Mouse (Mus musculus) MEL (cell line): ENCODE results near the gene Unc13b. TPM values are rescaled to one million over a fixed set of nuclear protein-coding genes. Genes with fewer than 3 reads are reported as not detected.
A peak's percentile ranks its signal among the peaks of the same experiment; 100 is the strongest.

Experiments
- DNase-seq: peaks from one replicate; pipeline ENCODE4 v3.0.0; 2011; ENCODE audit warnings: low read depth, low spot score
- H3K27ac ChIP-seq: 2 replicates; pipeline ENCODE4 v1.5.1; 2012; ENCODE audit warnings: low read depth, mild to moderate bottlenecking, control low read depth, low read length, moderate library complexity; ENCODE audit not compliant: control insufficient read depth
- H3K27me3 ChIP-seq, 2 experiments: fragments of 150-350 bp in 1 of 2; sonication (generic) in 1 of 2; 2 replicates each; pipeline ENCODE4 v1.6.1; 2012; ENCODE audit warnings: low read length in 2 of 2, mild to moderate bottlenecking in 2 of 2, improper control_type of control experiment in 1 of 2, moderate library complexity in 1 of 2; ENCODE audit not compliant: insufficient read depth in 2 of 2, control insufficient read depth in 1 of 2
- H3K36me3 ChIP-seq, 2 experiments: 2 replicates each; pipeline ENCODE4 v1.6.1; 2012 to 2014; ENCODE audit warnings: low read length in 2 of 2, improper control_type of control experiment in 1 of 2, inconsistent platforms in 1 of 2, mild to moderate bottlenecking in 1 of 2; ENCODE audit not compliant: insufficient read depth in 2 of 2, control insufficient read depth in 1 of 2
- H3K4me1 ChIP-seq, 2 experiments: fragments of 150-350 bp in 1 of 2; sonication (generic) in 1 of 2; 2 replicates each; pipeline ENCODE4 v1.6.1; 2012; ENCODE audit warnings: low read length in 2 of 2, improper control_type of control experiment in 1 of 2, mild to moderate bottlenecking in 1 of 2; ENCODE audit not compliant: insufficient read depth in 2 of 2, control insufficient read depth in 1 of 2
- H3K4me3 ChIP-seq, 2 experiments: fragments of 150-350 bp in 1 of 2; sonication (generic) in 1 of 2; 2 replicates each; pipeline ENCODE4 v1.5.1; 2012; ENCODE audit warnings: low read depth in 2 of 2, low read length in 2 of 2, mild to moderate bottlenecking in 2 of 2, moderate library complexity in 2 of 2, control low read depth in 1 of 2, improper control_type of control experiment in 1 of 2; ENCODE audit not compliant: control insufficient read depth in 1 of 2, insufficient read depth in 1 of 2
- H3K79me2 ChIP-seq: 2 replicates; pipeline ENCODE4 v1.6.1; 2012; ENCODE audit warnings: mild to moderate bottlenecking, low read length, moderate library complexity; ENCODE audit not compliant: control insufficient read depth, poor library complexity, insufficient read depth
- H3K9ac ChIP-seq: 2 replicates; pipeline ENCODE4 v1.6.1; 2012; ENCODE audit warnings: low read depth, mild to moderate bottlenecking, control low read depth, low read length, moderate library complexity; ENCODE audit not compliant: control insufficient read depth, poor library complexity, severe bottlenecking
- H3K9me3 ChIP-seq: fragments of 150-350 bp; sonication (generic); replicated peaks from 2 replicates; pipeline ENCODE4 v1.6.1; 2012; ENCODE audit warnings: mild to moderate bottlenecking, low read length, improper control_type of control experiment, moderate library complexity; ENCODE audit not compliant: insufficient read depth
- CHD2 ChIP-seq: IDR thresholded peaks from 2 replicates; pipeline ENCODE4 v1.6.1; 2011; ENCODE audit warnings: low read length, improper control_type of control experiment
- E2F4 ChIP-seq: IDR thresholded peaks from 2 replicates; pipeline ENCODE4 v1.6.1; 2011; ENCODE audit warnings: low read depth, low read length, improper control_type of control experiment, borderline replicate concordance
- ELF1 ChIP-seq: IDR thresholded peaks from 2 replicates; pipeline ENCODE4 v1.6.1; 2014; ENCODE audit warnings: low read depth, mild to moderate bottlenecking, inconsistent platforms, low read length, improper control_type of control experiment, moderate library complexity
- EP300 ChIP-seq, 2 experiments: IDR thresholded peaks; 2 replicates each; pipeline ENCODE4 v1.6.1; 2011; ENCODE audit warnings: improper control_type of control experiment in 2 of 2, low read length in 2 of 2, low read depth in 1 of 2, mild to moderate bottlenecking in 1 of 2
- GABPA ChIP-seq: IDR thresholded peaks from 2 replicates; pipeline ENCODE4 v1.6.1; 2012; ENCODE audit warnings: low read depth, mild to moderate bottlenecking, inconsistent platforms, low read length, improper control_type of control experiment, moderate library complexity
- HCFC1 ChIP-seq: IDR thresholded peaks from 2 replicates; pipeline ENCODE4 v1.6.1; 2012; ENCODE audit warnings: low read depth, mild to moderate bottlenecking, inconsistent platforms, low read length, improper control_type of control experiment, moderate library complexity
- JUND ChIP-seq: IDR thresholded peaks from 2 replicates; pipeline ENCODE4 v1.6.1; 2011; ENCODE audit warnings: low read depth, mild to moderate bottlenecking, improper control_type of control experiment, low read length
- KAT2A ChIP-seq: conservative IDR thresholded peaks from 2 replicates; pipeline ENCODE4 v1.6.1; 2012; ENCODE audit warnings: low read depth, low read length, improper control_type of control experiment, inconsistent platforms
- MAZ ChIP-seq: IDR thresholded peaks from 2 replicates; pipeline ENCODE4 v1.6.1; 2012; ENCODE audit warnings: low read depth, mild to moderate bottlenecking, inconsistent platforms, low read length, improper control_type of control experiment
- MXI1 ChIP-seq: IDR thresholded peaks from 2 replicates; pipeline ENCODE4 v1.6.1; 2011; ENCODE audit warnings: mild to moderate bottlenecking, low read depth, low read length, improper control_type of control experiment
- MYC ChIP-seq: IDR thresholded peaks from 2 replicates; pipeline ENCODE4 v1.6.1; 2011; ENCODE audit warnings: low read depth, mild to moderate bottlenecking, low read length, improper control_type of control experiment, moderate library complexity
- NELFE ChIP-seq: IDR thresholded peaks from 2 replicates; pipeline ENCODE4 v1.6.1; 2011; ENCODE audit warnings: low read depth, low read length, improper control_type of control experiment
- POLR2A ChIP-seq, 2 experiments: IDR thresholded peaks; 2 replicates each; pipeline ENCODE4 v1.6.1; 2011 to 2012; ENCODE audit warnings: low read length in 2 of 2, mild to moderate bottlenecking in 2 of 2, control low read depth in 1 of 2, improper control_type of control experiment in 1 of 2, low read depth in 1 of 2, moderate library complexity in 1 of 2; ENCODE audit not compliant: control insufficient read depth in 1 of 2, insufficient read depth in 1 of 2, poor library complexity in 1 of 2
- RAD21 ChIP-seq: IDR thresholded peaks from 2 replicates; pipeline ENCODE4 v1.6.1; 2011; ENCODE audit warnings: mild to moderate bottlenecking, low read depth, low read length, improper control_type of control experiment
- SIN3A ChIP-seq: IDR thresholded peaks from 2 replicates; pipeline ENCODE4 v1.6.1; 2012; ENCODE audit warnings: low read length, improper control_type of control experiment, inconsistent platforms
- TAL1 ChIP-seq: IDR thresholded peaks from 2 replicates; pipeline ENCODE4 v1.6.1; 2012; ENCODE audit warnings: mild to moderate bottlenecking, inconsistent platforms, low read length, moderate library complexity, mixed read lengths
- TBP ChIP-seq: IDR thresholded peaks from 2 replicates; pipeline ENCODE4 v1.8.0; 2011; ENCODE audit warnings: low read depth, low read length, improper control_type of control experiment
- TCF12 ChIP-seq: IDR thresholded peaks from 2 replicates; pipeline ENCODE4 v1.6.1; 2014; ENCODE audit warnings: low read depth, mild to moderate bottlenecking, inconsistent platforms, low read length, improper control_type of control experiment, moderate library complexity
- ZC3H11A ChIP-seq: IDR thresholded peaks from 2 replicates; pipeline ENCODE4 v1.6.1; 2012; ENCODE audit warnings: low read depth, mild to moderate bottlenecking, inconsistent platforms, low read length, improper control_type of control experiment
- ZKSCAN1 ChIP-seq: IDR thresholded peaks from 2 replicates; pipeline ENCODE4 v1.6.1; 2012; ENCODE audit warnings: low read depth, mild to moderate bottlenecking, inconsistent platforms, low read length, improper control_type of control experiment, moderate library complexity
- ZNF384 ChIP-seq: IDR thresholded peaks from 2 replicates; pipeline ENCODE4 v1.6.1; 2012; ENCODE audit warnings: low read depth, mild to moderate bottlenecking, inconsistent platforms, low read length, improper control_type of control experiment
- polyA plus RNA-seq, 2 experiments: library from polyadenylated mRNA; stranded (reverse) in 1 of 2; unstranded in 1 of 2; fragments of >175 nt in 1 of 2; fragments of >200 nt in 1 of 2; gene quantifications; 2 replicates each; pipeline versions ENCODE4 v1.2.1 to v1.2.4; 2012; ENCODE audit warnings: low replicate concordance in 2 of 2, low read depth in 1 of 2; ENCODE audit not compliant: insufficient read length in 2 of 2, insufficient read depth in 1 of 2, missing spikeins in 1 of 2
- total RNA-seq: library from RNA; depleted of rRNA; stranded (reverse); fragments of 300-350 nt; gene quantifications from 2 replicates; pipeline ENCODE4 v1.2.3, GENCODE M21; 2012

Unc13b gene
- total and polyA plus RNA-seq, 3 experiments = 5.4 to 9.6 TPM; not detected in 1

DNA sequence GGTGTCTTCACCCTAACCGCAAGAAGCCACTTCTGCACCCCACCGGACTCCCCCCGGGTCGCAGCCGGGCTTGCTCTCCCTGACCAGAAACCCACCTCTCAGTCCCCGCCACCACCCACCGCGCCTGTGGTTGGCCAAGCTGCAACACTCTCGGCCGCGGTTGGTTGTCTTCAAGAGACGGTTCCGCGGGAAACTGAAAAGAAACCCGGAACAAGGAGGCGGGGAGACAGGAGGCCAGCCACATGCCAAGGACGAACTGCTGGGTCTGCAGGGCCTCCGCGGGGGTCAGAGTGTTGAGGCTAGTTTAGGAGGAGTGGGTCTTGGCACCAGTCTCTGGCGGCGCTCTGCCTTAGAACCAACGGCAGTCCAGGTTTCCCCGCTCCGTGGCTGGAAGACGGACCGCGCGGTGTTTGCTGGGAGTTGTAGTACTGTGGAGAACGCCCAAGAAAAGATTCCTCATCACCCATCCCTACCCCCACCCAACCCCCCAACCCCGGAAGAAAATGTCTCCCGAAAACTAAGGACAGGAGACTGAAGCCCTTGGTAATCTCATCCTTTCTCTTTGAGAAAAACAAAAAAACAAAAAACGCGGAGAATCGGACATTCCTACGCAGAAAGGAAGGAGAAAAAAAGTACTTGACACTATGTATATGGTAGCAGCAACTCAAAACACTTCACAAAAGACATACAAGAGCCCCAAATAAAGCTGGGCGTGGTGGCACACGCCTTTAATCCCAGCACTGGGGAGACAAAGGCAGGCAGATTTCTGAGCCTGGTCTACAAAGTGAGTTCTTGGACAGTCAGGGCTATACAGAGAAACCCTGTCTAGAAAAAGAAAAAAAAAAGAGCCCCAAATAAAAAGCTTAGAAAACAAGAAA lies 48.4 kb upstream of the Unc13b start, which contains the start of gene Fancg:
Gene Fancg (minus strand): TSS at position 346 of the 878 bp plus-strand sequence.
- Histone ChIP-seq H3K9me3 (no peaks in the 10 kb centered on the region), H3K4me3 (peak within 1 kb of the TSS; percentile 87 to 99), H3K4me1 (peaks cover 3 to 11% of the 10 kb centered on the region in 2 experiments; a peak in 3 of 4 replicates), H3K9ac (peak within 1 kb of the TSS; percentile 98), H3K79me2 (peaks cover 1% of the 10 kb centered on the region; the same call in 1 of the 2 replicates), H3K27me3 (no peaks in the 10 kb centered on the region), H3K27ac (peak within 1 kb of the TSS; percentile 90), H3K36me3 (peaks cover 0 to 3% of the 10 kb centered on the region in 2 experiments; a peak in 1 of 4 replicates)
- peak; percentile 92 for DNase-seq
- peak; percentile 83 for TF ChIP-seq ELF1
- no peak for TF ChIP-seq ZKSCAN1
- TF ChIP-seq ZNF384 = peak; percentile 51; the same call in 1 of the 2 replicates
- peak; percentile 63 for TF ChIP-seq MXI1
- TF ChIP-seq ZC3H11A = no peak
- TF ChIP-seq HCFC1 = peak; percentile 94
- peak; percentile 29; the same call in 1 of the 2 replicates for TF ChIP-seq MYC
- TF ChIP-seq JUND = no peak
- peak; percentile 72 for TF ChIP-seq SIN3A
- TF ChIP-seq KAT2A = no peak; the same call in 1 of the 2 replicates
- peak; percentile 61; the same call in 1 of the 2 replicates for TF ChIP-seq CHD2
- TF ChIP-seq EP300 (IDR thresholded peaks at IDR 0.05; ENCODE audit: low read depth in 1 of 2, low read length in 2 of 2) = no peak
- TF ChIP-seq MAZ = peak; percentile 62; the same call in 1 of the 2 replicates
- TF ChIP-seq TBP = 0 out of 2 replicates have a peak, but pooled peaks have one; percentile 11
- TF ChIP-seq E2F4 = peak; percentile 75; the same call in 1 of the 2 replicates
- TF ChIP-seq TCF12 = 0 out of 2 replicates have a peak, but pooled peaks have one; percentile 16
- no peak for TF ChIP-seq RAD21
- 0 out of 2 replicates have a peak, but pooled peaks have one; percentile 39 for TF ChIP-seq GABPA
- peak; percentile 46; the same call in 1 of the 2 replicates for TF ChIP-seq NELFE
- TF ChIP-seq POLR2A (IDR thresholded peaks at IDR 0.05; ENCODE audit: control insufficient read depth in 1 of 2, insufficient read depth in 1 of 2, low read depth in 1 of 2, low read length in 2 of 2, poor library complexity in 1 of 2) = peak; percentile 66 to 67
- no peak for TF ChIP-seq TAL1
